Mouse (Mus musculus) myocyte (in vitro differentiated cells): ENCODE data around the gene Pdcd7.

ENCODE experiments used
- CEBPB ChIP-seq: IDR thresholded peaks from 2 replicates; pipeline ENCODE4 v1.6.1; 2011; ENCODE audit warnings: mild to moderate bottlenecking, moderate library complexity; ENCODE audit not compliant: poor library complexity, insufficient read depth, severe bottlenecking
- POLR2A ChIP-seq: IDR thresholded peaks from one replicate; pipeline ENCODE4 v1.6.1; 2011; ENCODE audit warnings: low read depth, mild to moderate bottlenecking, control low read depth, moderate library complexity; ENCODE audit not compliant: insufficient read length
- TCF12 ChIP-seq: IDR thresholded peaks from one replicate; pipeline ENCODE4 v1.6.1; 2011; ENCODE audit warnings: mild to moderate bottlenecking, control low read depth; ENCODE audit not compliant: poor library complexity, insufficient read depth, severe bottlenecking

DNA sequence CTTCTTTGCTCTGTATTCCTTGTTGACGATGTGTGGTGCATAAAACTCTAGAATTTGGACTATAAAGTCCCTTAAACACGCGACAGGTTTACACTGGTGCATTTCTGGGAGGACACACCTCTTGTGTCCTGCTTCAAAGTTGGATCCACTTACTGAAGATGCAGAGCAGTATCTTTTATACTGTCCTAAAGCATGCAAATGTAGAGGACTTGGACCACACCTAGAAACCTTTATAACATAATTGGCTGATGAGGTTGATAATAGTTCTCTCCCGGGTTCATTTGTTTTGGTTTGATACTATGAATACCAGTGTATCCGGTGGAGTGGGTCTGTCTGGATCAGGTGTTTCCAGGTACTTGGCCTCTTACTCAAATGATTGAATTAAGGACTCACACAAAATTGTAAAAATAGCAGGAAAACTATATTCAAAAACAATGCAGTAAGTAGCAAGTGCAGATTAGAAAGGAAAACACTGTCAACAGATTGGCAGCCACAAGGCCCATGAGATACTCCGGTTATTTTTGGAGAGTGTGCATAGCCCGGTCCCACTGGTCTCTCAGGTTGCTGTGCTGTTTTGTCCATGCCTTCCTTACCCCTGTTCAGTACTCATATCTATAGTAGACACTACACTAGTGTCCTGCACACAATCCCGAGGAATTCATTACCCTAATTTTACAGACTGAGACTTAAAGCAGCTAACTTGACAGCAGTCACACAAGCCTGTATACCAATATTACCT, 1.4 kb downstream of the Pdcd7 start:
- TF ChIP-seq CEBPB (no peak), POLR2A (no peak), TCF12 (no peak)
